Mouse (Mus musculus) midbrain, embryonic 10.5 days (tissue): ENCODE measurements around the gene Sec11a. TPM values are rescaled to one million over a fixed set of nuclear protein-coding genes. Genes with fewer than 3 reads are reported as not detected.

Source experiments
- DNase-seq: peaks from one replicate; pipeline ENCODE4 v3.0.0-alpha.2; 2017; ENCODE audit warnings: low spot score
- H3K27ac ChIP-seq: fragments of 300-500 bp; sonication (generic); replicated peaks from 2 replicates; pipeline ENCODE4 v1.5.1; 2016; ENCODE audit warnings: mild to moderate bottlenecking
- H3K27me3 ChIP-seq: fragments of 300-500 bp; sonication (generic); 2 replicates; pipeline ENCODE4 v1.6.1; 2016; ENCODE audit warnings: low read depth, mild to moderate bottlenecking; ENCODE audit not compliant: poor library complexity, severe bottlenecking
- H3K36me3 ChIP-seq: fragments of 300-500 bp; sonication (generic); 2 replicates; pipeline ENCODE4 v1.6.1; 2016; ENCODE audit warnings: mild to moderate bottlenecking, moderate library complexity
- H3K4me1 ChIP-seq: fragments of 300-500 bp; sonication (generic); 2 replicates; pipeline ENCODE4 v1.6.1; 2016
- H3K4me3 ChIP-seq: fragments of 300-500 bp; sonication (generic); 2 replicates; pipeline ENCODE4 v1.5.1; 2016; ENCODE audit warnings: mild to moderate bottlenecking, moderate library complexity
- H3K9me3 ChIP-seq: fragments of 300-500 bp; sonication (generic); replicated peaks from 2 replicates; pipeline ENCODE4 v1.6.1; 2016; ENCODE audit warnings: mild to moderate bottlenecking
- WGBS: fragments of 180-500 bp; shearing (Covaris S2); methylation state at CpG from one replicate; pipeline ENCODE4 v1.1.7; 2016; 5-methylcytosine and 5-hydroxymethylcytosine counted together
- polyA plus RNA-seq: library from polyadenylated mRNA; unstranded; fragments of >200 nt; fragmentation: Nextera tagmentation; extraction: Ambion mirVana; gene quantifications from 2 replicates; pipeline ENCODE4 v1.2.1, GENCODE M21; 2016

Gene Sec11a
- polyA plus RNA-seq, 1 experiment from 2014 or later: 207 TPM

GRCm38 (mm10) chr7:80860227-80860626, 87.4 kb downstream of the Sec11a start:
- H3K9me3 ChIP-seq: no peaks in the 10 kb centered on the region
- H3K4me1 ChIP-seq: peaks cover 29% of the 10 kb centered on the region
- H3K27me3 ChIP-seq: no peaks in the 10 kb centered on the region
- H3K4me3 ChIP-seq: peak overlapping the region; percentile 78
- peak; percentile 67 for DNase-seq
- peak overlapping the region; percentile 98 for H3K27ac ChIP-seq
- peaks cover 24% of the 10 kb centered on the region for H3K36me3 ChIP-seq
- WGBS: 1% methylated on average over 13 of the region's 13 CpGs

- DNase-seq: peak; percentile 74
- Histone ChIP-seq H3K9me3 (no peaks in the 10 kb centered on the region), H3K4me1 (peaks cover 17% of the 10 kb centered on the region), H3K27ac (no peak overlapping the region), H3K36me3 (no peaks in the 10 kb centered on the region), H3K27me3 (no peaks in the 10 kb centered on the region), H3K4me3 (no peak overlapping the region)
- WGBS: 30% methylated on average over 6 of the region's 6 CpGs
These were observed 90.4 kb downstream of the Sec11a start for GRCm38 (mm10) chr7:80857181-80857580.

GRCm38 (mm10) chr7:80855316-80855715, 92.3 kb downstream of the Sec11a start:
- no peaks in the 10 kb centered on the region for H3K36me3 ChIP-seq
- no peaks in the 10 kb centered on the region for H3K27me3 ChIP-seq
- no peak overlapping the region for H3K27ac ChIP-seq
- no peaks in the 10 kb centered on the region for H3K9me3 ChIP-seq
- no peak overlapping the region for H3K4me3 ChIP-seq
- H3K4me1 ChIP-seq: peaks cover 5% of the 10 kb centered on the region
- DNase-seq: no peak

Other genes starting within 250 kb of the Sec11a start
- 23.7 and 27.1 TPM in 2 replicates for gene Iqgap1, start 121.8 kb downstream of the Sec11a start, polyA plus RNA-seq
- 2.5 and 2.9 TPM in 2 replicates for gene Zscan2, start 86.9 kb downstream of the Sec11a start, polyA plus RNA-seq
- 48.0 and 50.2 TPM in 2 replicates for gene Wdr73, start 46.5 kb downstream of the Sec11a start, polyA plus RNA-seq
- gene Nmb, start 42.7 kb downstream of the Sec11a start, polyA plus RNA-seq: 7.0 and 7.4 TPM in 2 replicates
- 10.5 and 11.6 TPM in 2 replicates for gene Zfp592, start 45.9 kb upstream of the Sec11a start, polyA plus RNA-seq
- gene Alpk3, start 109.8 kb upstream of the Sec11a start, polyA plus RNA-seq: 0.05 and 0.09 TPM in 2 replicates
- gene Slc28a1, start 167.0 kb upstream of the Sec11a start, polyA plus RNA-seq: 0.05 TPM in 1 of 2 replicates, not detected in the other